Mouse (Mus musculus) embryonic fibroblast, embryonic 13.5 days (primary cell): ENCODE data around the gene Snupn.

Experiments used
- CTCF ChIP-seq: IDR thresholded peaks from 2 replicates; pipeline ENCODE4 v1.5.1; 2011; ENCODE audit warnings: mild to moderate bottlenecking, control low read depth, low read length, moderate library complexity, borderline replicate concordance; ENCODE audit not compliant: insufficient read depth
- POLR2A ChIP-seq: IDR thresholded peaks from 2 replicates; pipeline ENCODE4 v1.6.1; 2011; ENCODE audit warnings: low read depth, mild to moderate bottlenecking, control low read depth, low read length, moderate library complexity

- TF ChIP-seq CTCF (no peak), POLR2A (no peak)
These were observed 27.9 kb upstream of the Snupn start for GRCm38 (mm10) chr9:56922746-56923145.
